Mouse (Mus musculus): ENCODE data around the gene Mrpl55.

Gene Mrpl55

DNA sequence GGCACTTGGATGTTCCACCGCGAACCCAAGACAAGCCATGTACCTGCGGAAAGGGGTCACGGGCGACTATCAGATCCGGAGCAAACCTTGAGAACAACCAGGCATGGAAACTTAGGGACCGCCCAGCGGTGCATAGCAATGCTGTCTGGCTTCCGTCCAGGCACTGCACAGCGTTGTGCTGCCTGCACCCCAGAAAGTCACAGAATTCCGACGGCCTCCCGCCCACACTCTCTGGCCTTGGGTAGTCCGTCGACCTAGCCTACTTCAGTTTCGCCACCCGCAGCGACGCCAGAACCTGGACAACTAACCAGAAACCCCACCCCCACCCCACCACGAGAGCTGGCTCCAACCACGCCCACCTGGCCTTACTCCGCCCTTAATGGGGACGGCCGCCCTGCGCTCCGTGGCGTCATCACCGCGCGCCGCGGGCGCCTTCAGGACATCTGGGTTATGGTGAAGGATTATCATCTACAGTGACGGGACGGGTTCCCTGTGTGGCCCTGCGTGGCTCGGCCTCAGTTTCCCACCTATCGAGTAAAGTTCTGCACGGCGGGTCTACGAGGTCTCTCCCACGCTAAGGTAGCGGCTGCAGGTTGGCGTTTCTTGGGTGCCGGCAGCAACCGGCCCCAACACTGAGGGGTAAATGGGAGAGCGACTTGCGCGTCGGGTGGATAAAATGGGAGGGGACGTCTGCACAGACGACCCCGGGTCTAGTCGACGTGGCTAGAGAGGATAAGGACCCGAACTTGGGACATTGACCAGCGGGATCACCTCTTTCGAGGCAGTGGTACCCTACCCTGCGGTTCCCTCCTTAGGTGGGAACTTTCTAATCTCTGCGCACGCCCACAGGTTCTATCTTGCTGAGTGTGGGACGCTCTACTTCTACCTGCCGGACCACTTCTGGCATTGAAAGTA, at the start of gene Mrpl55:
Gene Mrpl55 (plus strand): TSS at position 406 of the 915 bp plus-strand sequence.
- DNase-seq (ENCODE audit: low read depth, low spot score) = peak; percentile 95

DNA sequence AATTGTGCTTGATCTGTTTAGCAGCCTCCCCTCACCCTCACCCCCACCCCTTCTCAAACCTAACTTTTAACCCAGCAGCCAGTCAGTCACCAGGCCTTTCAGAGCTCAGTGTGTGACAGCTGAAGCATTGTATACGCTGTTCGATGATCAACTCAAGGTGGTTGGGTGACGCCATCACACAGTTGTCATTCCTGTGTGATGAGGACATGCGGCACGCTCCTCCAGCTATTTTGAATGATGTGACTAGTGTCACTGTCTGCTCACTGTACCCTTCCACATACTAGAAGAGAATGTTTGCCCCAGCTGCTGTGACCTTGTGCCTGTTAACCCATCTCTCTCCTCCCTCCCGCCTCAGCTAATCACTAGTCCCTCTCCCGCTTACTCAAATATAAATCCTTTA, 48.1 kb upstream of the Mrpl55 start:
- no peak for DNase-seq (ENCODE audit: low read depth, low spot score)

DNA sequence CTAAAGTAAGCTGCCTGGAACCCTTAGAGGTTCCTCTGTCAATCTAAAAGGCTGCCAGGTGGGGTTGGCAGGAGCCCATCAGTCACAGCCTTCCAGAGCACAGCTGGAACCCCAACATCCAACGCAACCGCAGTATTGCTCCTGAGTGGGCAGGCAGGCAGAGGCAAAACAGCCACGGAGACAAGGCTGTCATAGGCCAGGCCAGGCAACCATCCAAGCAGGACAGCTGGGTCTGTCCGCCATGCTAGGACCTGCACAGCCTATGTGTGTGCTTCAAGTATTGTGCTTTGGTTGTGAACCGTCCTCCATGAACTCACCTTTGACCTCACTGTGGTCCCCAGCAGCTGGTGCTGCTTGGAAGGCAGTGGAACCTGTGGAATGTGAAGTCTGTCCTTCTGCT, 46.4 kb upstream of the Mrpl55 start:
- no peak for DNase-seq (ENCODE audit: low read depth, low spot score)

DNA sequence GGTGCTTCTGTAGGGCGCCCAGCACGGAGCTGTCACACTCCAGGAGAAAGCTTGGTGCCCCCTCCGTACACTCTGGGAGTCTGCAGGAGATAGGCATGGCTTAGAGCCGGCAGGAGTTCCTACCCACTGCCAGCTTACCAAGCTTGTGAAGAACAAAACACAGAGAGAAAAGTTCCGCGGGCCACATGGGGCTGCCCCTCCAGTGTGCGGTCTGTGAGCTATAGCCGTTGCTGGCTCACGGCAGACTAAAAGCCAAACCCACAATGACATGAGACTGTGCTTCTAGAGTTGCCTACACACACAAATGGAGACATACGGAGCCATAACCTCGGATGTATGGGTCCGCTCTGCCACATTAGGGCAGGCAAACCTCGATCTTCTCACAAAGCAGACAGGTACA, 43.2 kb upstream of the Mrpl55 start:
- DNase-seq (ENCODE audit: low read depth, low spot score) = no peak

DNA sequence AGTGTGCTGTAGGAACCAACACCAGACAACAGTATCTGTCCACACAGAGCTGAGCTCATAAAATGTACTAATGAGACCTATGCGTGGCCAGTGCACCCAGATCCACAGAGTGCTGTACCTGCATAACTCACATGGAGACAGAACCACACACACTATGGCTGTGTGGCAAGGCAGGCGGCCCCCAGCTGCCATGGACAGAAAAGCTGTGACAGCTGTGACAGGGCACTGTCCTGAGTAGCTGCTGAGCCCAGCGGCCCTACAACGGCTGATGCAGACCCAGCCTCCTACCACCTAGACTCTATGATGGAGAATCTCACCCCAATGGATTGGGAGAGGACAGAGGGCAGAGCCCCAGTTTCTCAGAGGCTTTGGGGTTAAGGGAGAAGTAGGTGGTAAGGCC, 42.7 kb upstream of the Mrpl55 start:
- DNase-seq (ENCODE audit: low read depth, low spot score) = no peak

DNA sequence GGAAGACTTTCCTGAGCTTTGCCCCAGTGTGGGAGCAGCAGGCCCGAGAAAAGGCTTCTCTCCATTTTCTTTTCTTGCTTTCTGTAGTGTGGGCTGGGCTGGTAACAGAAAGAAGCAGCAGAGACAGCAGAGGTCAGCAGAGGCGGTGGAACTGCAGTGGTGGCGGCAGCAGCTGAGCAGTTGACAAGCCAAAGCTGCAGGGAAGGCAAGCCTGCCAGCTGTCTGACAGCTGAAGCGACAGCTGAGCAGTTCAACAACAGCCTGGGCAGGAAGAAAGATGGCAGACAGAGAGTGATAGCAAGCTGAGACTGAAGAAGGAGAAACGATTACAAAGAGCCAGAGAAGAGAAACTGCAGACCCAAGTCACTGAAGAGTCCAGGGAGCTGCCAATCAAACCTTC, 40.9 kb upstream of the Mrpl55 start:
- no peak for DNase-seq (ENCODE audit: low read depth, low spot score)

DNA sequence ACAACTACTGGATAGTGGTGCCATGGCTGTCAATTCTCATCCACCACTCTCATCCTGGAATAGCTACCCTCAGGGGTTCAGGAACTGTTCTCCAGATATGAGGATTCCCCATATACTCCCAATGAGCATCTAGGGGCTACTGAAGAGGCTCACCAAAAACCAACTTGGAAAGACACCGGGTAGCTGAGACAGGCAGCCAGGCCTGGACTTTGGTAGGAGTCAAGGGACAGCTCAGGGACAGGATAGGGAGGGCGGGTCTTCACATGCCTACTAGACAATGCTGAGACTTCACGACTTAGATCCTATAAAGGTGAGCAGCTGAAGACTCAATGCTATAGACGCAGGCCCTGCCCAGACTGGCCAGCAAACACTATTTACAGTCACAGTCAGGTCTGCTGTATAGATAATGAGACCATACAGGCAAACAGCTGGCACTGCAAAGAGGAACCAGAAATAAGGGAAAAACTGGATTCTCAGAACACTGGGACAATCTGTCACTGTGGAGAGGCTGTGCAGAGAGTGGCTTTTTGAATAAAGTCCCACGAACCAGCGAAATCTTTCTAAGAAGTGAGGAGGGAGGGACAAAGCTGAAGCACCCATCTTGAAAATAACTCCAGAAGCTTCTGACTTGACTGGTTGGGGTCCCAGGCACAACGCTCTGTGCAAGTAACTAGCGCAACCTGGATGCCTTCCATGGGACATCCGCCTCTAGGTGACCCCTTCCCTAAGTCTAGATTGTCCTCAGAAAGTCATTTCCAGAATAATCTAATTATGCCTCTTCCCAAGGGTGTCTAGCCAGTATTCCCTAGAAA, 39.6 kb upstream of the Mrpl55 start:
- no peak for DNase-seq (ENCODE audit: low read depth, low spot score)

DNA sequence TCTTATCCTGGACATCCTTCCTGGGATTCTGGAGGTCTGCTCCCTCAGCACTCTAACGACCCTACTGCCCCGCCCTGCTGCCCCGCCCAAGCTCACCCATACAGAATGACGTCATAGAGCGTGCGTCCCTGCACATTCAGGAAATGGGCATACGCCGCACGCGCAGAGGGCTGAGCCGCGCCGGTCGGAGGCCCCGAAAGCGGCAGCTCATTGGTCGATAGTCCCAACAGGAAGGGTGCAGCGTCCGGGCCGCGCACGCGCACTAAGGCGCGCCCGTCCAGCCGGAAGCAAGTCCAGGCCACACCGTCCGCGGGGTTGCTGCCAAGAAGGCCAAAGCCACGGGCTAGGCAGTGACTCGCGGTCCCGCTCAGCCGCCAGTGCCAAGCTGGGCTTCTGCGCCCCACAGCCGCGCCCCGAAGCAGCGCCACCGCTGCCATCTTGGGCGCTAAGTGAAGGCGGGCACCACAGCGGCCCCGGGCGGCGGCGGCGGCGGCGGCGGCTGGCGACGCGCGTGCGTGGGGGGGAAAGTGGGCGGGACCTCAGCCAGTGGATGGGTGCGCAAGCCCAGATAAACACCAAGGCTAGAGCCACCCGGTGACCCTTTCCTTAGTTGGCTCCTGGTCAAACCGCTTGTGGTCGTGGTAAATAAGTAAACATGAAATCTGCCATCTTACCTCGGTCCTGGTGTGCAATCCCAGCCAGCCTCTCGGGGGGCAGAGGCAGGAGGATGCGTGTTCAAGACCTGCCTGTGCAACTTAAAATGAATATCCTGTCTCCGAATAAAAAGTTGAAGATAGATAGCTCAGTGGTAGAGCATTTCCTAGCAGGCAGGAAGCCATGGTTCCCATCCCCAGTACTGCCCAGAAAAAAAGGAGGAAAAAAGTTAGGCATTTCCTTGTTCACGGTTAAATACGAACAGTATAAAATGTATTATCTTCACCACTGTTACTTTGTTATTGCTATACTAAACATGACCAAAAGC, 38.7 kb upstream of the Mrpl55 start, which contains the start of gene Iba57:
Gene Iba57 (minus strand): TSS at position 485 of the 982 bp plus-strand sequence.
- peak; percentile 98 for DNase-seq (ENCODE audit: low read depth, low spot score)

DNA sequence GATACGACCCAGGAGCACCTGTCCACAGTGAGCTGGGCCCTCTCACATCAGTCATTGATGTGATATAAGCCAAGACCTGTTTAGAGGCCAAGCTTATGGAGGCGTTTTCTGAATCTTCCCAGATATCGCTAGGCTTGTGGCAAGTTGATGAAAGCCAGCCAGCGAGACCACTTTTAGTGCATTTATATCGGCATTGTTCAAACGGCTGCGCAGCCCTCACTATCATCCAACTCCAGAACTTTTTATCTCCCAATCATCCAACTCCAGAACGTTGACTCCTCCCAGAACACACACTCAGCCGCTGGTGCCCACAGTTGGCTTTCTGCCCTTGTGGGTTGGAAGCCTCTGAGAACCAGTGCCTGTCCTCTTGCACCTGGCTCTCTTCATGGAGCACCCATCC, 37.9 kb upstream of the Mrpl55 start:
- DNase-seq (ENCODE audit: low read depth, low spot score) = no peak

DNA sequence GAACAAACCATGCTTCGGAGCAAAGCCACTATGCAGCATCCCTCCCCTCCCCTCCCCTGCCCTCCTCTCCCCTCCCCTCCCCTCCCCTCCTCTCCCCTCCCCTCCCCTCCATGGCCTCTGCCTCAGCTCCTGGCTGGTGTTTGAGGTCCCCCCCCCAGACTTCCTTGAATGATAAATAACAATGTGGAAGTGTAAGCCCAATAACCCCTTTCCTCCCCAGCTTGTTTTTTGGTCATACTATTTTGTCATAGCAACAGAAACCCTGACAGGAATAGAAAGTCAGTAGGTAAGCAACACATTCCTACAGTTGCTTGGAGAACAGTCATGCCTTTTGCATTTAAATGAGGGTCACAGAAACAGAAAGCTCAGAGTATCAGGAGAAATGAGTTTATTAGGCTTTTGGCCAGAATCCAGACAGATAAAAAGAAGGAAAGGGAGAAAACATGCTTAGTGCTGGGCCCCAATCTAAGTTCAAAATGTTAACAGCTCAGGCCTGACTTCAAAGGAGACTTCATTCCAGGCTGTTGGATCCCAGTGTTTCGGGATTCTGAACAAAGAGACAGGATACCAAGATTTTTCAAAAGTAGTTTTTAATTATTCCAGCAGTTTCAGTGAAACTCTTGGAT, 36.6 kb upstream of the Mrpl55 start:
- DNase-seq (ENCODE audit: low read depth, low spot score) = no peak

DNA sequence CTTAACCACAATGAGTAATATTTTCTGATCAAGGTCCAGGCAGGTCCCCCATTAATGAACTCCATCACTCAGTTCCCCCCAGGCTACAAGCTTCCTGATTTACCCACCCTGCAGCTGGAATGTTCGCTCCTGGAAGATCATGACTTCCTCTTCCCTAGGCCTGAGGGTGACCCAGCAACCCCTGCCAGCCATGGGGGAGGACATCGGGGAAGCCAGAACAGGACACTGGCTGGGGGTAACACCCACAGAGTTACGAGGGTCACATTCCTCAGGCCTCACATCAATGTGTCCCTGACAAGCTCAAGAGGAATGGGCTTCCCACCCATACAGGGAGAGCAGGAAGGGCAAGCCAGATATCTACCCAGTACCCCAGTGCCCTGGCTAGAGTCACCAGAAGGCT, 32.5 kb upstream of the Mrpl55 start:
- DNase-seq (ENCODE audit: low read depth, low spot score) = no peak

DNA sequence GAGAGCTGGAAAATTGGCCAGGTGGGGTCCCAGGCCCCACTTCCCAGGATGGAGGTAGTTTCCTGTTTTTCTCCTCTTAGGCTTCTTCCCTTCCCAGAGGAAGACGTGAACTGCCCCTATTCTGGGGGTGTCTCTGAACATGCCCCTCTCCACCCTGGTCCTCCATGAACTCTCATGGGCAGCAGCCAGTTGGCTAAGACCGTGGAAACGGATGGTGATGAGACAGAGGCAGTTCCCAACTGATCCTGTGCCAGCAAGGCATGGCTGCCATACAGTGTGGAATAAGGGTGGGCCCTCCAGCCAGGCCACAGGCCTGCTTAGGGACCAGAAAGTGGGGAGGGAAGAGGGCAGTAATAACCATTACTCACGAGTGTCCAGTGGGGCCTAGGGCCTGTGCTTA, 31.7 kb upstream of the Mrpl55 start:
- DNase-seq (ENCODE audit: low read depth, low spot score) = no peak

DNA sequence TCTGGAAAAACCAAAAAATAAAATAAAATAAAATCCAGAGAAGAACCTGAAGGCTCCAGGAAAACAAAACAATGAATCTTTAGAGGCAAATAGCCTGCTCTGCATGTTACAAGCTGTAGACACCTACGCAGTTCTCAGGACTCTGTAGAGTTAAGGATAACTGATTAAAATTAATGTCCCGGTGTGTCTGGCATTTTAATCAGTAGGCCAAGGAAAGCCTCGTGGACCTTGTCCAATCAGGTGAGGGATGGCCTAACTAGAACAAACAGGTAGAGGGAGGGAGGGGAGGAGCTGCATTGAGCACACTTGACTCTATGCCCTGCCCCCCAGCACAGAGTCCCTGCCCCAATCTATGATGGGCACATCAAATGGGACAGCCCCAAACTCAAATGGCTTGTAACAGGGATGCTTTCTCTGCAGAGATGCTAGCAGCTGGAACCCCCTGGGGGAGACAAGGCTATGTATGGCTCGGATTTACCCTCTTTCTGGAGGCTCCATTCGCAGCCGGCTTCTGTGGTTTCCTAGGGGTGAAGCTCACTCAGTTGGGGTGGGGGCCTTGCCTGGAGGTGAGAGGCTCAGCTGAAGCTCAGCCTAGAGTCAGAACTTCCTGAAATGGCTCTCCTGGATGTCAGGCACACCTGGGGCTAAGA, 28.0 kb upstream of the Mrpl55 start:
- DNase-seq (ENCODE audit: low read depth, low spot score) = no peak

DNA sequence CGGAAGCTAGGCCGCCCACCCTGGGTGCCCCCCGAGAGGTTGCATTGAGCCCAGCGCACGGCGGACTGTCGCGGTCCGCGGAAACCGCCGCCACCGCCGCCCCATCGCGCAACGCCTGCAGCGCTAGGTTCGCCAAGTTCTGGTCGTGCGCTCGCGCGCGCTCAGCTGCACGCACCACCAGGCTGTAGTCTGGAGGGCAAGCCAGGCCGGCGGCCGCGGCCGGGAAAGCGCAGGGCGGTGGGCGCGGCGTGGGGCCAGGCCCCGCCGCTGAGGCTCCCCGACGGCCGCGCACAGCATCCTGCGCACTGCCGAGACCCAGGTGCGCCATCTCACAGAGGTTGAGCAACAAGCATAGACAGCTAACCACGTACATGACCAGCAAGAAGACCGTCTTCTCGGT, 25.8 kb upstream of the Mrpl55 start:
- DNase-seq (ENCODE audit: low read depth, low spot score) = peak; percentile 58

DNA sequence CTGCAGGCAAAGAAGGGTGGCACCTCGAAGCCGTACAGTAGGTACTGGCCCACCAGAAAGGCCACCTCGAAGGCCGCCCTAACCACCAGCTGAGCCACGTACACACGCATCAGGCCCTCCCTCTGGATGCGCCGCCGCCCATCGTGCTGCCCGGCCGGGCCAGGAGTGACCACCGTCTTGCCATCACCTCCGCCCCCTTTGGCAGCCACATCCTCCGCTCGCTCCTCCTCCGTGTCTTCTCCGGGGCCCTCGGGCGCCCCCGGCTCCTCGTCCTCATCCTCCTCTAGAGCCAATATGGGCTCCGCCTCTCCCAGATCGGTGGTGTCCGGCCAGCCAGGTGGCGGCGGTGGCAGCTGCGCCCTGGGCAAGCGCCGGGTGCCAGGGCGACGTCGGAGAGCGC, 25.4 kb upstream of the Mrpl55 start:
- DNase-seq (ENCODE audit: low read depth, low spot score) = no peak

DNA sequence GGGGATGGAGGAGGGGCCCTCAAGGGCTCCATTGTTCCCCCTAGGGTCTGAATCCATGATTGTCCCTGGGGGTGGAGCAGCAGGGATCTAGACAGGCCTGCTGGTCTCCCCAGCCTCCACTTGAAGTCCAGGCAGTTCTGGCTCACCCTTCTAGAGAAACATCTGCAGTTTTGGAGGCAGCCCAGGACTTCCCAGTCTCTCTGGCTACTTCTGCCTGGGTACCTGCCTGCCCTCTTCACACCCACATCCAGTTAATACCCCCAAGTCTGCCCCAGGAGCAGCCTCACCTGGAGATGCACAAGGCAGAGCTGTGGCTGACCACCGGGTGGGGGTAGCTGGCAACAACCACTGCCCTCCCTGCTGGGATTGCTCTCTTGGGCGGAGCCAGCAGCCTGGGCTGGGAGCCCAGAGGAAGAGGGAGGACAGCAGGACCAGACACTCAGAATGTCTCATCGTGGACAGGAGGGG, 19.4 kb upstream of the Mrpl55 start, which contains the start of gene Gjc2:
Gene Gjc2 (minus strand): TSS at position 350 of the 468 bp plus-strand sequence.
- DNase-seq (ENCODE audit: low read depth, low spot score) = no peak

DNA sequence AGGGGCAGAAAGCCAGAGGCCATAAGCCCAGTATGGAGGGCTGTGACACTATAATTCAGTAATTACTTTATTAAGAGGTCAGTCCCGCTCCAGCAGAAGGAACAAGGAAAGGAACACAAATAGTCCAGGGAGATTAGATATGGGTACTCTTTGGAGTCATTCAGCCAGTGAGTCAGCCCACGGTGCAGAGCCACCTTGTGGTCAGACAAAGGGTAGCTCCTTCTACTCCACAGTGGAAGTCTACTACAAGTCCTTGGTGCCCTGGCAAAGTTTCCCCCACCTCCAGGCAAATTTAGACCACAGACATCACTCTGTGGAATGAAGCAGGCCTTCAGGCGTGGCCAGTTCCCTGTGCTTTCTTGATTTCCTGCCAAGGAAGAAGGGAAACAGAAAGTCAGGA, 18.5 kb upstream of the Mrpl55 start:
- peak; percentile 59 for DNase-seq (ENCODE audit: low read depth, low spot score)

DNA sequence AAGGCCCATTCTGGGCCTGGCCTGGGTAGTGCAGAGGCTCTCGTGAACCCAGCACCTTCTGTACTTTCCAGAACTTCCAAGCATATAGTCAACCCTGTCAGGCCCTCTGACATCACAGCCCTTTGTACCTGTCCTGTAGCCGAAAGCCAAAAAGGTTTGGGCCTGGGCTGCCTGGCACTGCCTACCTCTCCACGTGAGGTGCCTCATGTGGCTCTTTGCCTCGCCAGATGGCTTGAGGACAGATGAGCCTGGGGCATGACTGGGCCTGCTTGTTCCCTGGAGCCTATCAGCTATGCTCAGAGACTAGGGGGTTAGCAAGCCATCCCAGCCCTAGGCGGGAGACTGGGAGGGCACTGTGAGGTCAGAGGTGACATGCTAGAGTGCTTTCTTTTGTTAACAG, 16.8 kb upstream of the Mrpl55 start:
- no peak for DNase-seq (ENCODE audit: low read depth, low spot score)

DNA sequence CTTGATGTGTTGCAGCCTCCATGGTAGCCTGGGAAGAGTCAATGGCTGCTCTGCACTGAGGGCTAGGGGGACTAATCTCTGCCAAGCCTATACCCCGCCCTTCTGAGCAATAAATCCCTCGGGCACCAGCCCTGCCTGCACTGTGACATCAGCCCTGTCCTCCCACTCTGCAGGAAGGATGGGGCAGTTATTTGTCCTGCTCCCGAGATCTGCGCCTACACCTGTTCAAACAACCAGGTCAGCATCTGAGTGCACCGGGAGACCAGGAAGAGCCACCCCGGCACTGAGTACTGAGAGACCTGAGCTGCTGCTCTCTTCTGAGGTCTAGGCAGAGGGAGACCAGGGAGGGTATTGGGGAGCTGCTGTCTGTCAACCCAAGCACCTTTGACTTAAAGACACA, 14.6 kb upstream of the Mrpl55 start:
- DNase-seq (ENCODE audit: low read depth, low spot score) = no peak
